Mouse (Mus musculus) MEL (cell line): ENCODE results near the gene Lhfp.

Experiments
- BHLHE40 ChIP-seq: IDR thresholded peaks from 2 replicates; pipeline ENCODE4 v1.6.1; 2012; ENCODE audit warnings: low read depth, mild to moderate bottlenecking, inconsistent platforms, low read length, improper control_type of control experiment, borderline replicate concordance
- CTCF ChIP-seq, 3 experiments: IDR thresholded peaks in 2 of 3; conservative IDR thresholded peaks in 1 of 3; 2 replicates each; pipeline ENCODE4 v1.5.1; 2011 to 2012; ENCODE audit warnings: low read length in 3 of 3, low read depth in 2 of 3, mild to moderate bottlenecking in 2 of 3, improper control_type of control experiment in 1 of 3, inconsistent platforms in 1 of 3, mixed read lengths in 1 of 3, moderate library complexity in 1 of 3; ENCODE audit not compliant: control insufficient read depth in 1 of 3, insufficient read depth in 1 of 3, poor library complexity in 1 of 3, severe bottlenecking in 1 of 3
- MYC ChIP-seq: IDR thresholded peaks from 2 replicates; pipeline ENCODE4 v1.6.1; 2011; ENCODE audit warnings: low read depth, mild to moderate bottlenecking, low read length, improper control_type of control experiment, moderate library complexity
- POLR2A ChIP-seq, 2 experiments: IDR thresholded peaks; 2 replicates each; pipeline ENCODE4 v1.6.1; 2011 to 2012; ENCODE audit warnings: low read length in 2 of 2, mild to moderate bottlenecking in 2 of 2, control low read depth in 1 of 2, improper control_type of control experiment in 1 of 2, low read depth in 1 of 2, moderate library complexity in 1 of 2; ENCODE audit not compliant: control insufficient read depth in 1 of 2, insufficient read depth in 1 of 2, poor library complexity in 1 of 2
- POLR2AphosphoS2 ChIP-seq: IDR thresholded peaks from 2 replicates; pipeline ENCODE4 v1.6.1; 2011; ENCODE audit warnings: low read length, improper control_type of control experiment
- TCF12 ChIP-seq: IDR thresholded peaks from 2 replicates; pipeline ENCODE4 v1.6.1; 2014; ENCODE audit warnings: low read depth, mild to moderate bottlenecking, inconsistent platforms, low read length, improper control_type of control experiment, moderate library complexity
- ZNF384 ChIP-seq: IDR thresholded peaks from 2 replicates; pipeline ENCODE4 v1.6.1; 2012; ENCODE audit warnings: low read depth, mild to moderate bottlenecking, inconsistent platforms, low read length, improper control_type of control experiment

DNA sequence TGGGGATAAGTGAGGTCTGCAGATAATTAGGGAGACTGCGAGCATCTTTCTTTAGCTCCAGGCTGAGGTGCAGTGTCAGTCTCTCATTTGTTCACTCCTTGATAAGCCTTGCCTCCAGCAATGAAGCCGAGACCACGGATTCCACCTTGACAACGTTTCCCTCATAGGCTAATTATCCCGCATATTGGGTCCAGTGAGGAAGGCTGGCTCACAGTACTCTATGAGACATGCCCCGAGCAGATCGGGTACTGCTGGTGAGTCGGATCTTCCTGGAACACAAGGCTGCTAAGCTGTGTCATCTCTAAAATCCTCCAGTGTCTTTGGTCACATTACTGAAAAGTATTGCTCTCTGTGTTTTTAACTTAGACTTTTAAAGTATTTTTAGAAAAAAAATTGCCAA is 158.8 kb downstream of the Lhfp start:
- no peak for TF ChIP-seq POLR2A (IDR thresholded peaks at IDR 0.05; ENCODE audit: control insufficient read depth in 1 of 2, insufficient read depth in 1 of 2, low read depth in 1 of 2, low read length in 2 of 2, poor library complexity in 1 of 2)
- no peak for TF ChIP-seq POLR2AphosphoS2
- no peak for TF ChIP-seq ZNF384
- no peak for TF ChIP-seq CTCF (IDR thresholded peaks at IDR 0.05 in 2 of 3, conservative IDR thresholded peaks at IDR 0.05 in 1 of 3; ENCODE audit: control insufficient read depth in 1 of 3, insufficient read depth in 1 of 3, low read depth in 2 of 3, low read length in 3 of 3, poor library complexity in 1 of 3, severe bottlenecking in 1 of 3)
- no peak for TF ChIP-seq MYC
- TF ChIP-seq BHLHE40: no peak
- TF ChIP-seq TCF12: no peak
